Mouse (Mus musculus) left cerebral cortex, postnatal 25 days (tissue): ENCODE results near the gene Nbr1. TPM values are rescaled to one million over a fixed set of nuclear protein-coding genes. Genes with fewer than 3 reads are reported as not detected.
A peak's percentile ranks its signal among the peaks of the same experiment; 100 is the strongest.

ENCODE experiments used
- DNase-seq, 2 experiments: peaks; one replicate each; pipeline ENCODE4 v3.0.0; 2022; ENCODE audit warnings: low spot score in 2 of 2, mixed read lengths in 1 of 2
- intact Hi-C: fragments of 180-260 bp; cut with DNase I; formaldehyde crosslinking; loops from one replicate; pipeline ENCODE4 v1.15.1; 2025
- total RNA-seq, 2 experiments: library from RNA; stranded (reverse); gene quantifications; 2 replicates each; pipeline ENCODE4 v1.2.3; 2021

The Nbr1 gene
- 100 to 1,000 TPM; 127 to 130 TPM for total RNA-seq

GRCm38 (mm10) chr11:101551751-101552475, at the start of gene Nbr1, which contains the start of gene Brca1:
Gene Nbr1, plus strand, starts transcription at chr11:101552149.
Gene Brca1, minus strand, starts transcription at chr11:101551955.
- peak; percentile 96 for DNase-seq
- intact Hi-C loops, result loop anchor here (2.0 kb wide), 1 partner anchor 85 kb away; the partner anchor contains the start of gene Vat1

- intact Hi-C loops, result no loop called here
- no peak for DNase-seq
Observed at GRCm38 (mm10) chr11:101506269-101506780, 45.6 kb upstream of the Nbr1 start.

GRCm38 (mm10) chr11:101507090-101507489, 44.9 kb upstream of the Nbr1 start:
- no peak for DNase-seq
- intact Hi-C loops, result no loop called here

- intact Hi-C loops, result loop anchor here (5.0 kb wide), 1 partner anchor 47 kb away; no protein-coding TSS in a partner anchor
- DNase-seq, result peak in 1 of 2 experiments; percentile 9
Observed at GRCm38 (mm10) chr11:101518937-101519336, 33.0 kb upstream of the Nbr1 start.

GRCm38 (mm10) chr11:101519364-101519763, 32.6 kb upstream of the Nbr1 start:
- intact Hi-C loops, result loop anchor here (5.0 kb wide), 1 partner anchor 47 kb away; no protein-coding TSS in a partner anchor
- DNase-seq, result no peak

GRCm38 (mm10) chr11:101524446-101524845, 27.5 kb upstream of the Nbr1 start:
- DNase-seq, result no peak
- intact Hi-C loops, result no loop called here

GRCm38 (mm10) chr11:101525056-101525455, 26.9 kb upstream of the Nbr1 start:
- intact Hi-C loops, result no loop called here
- DNase-seq, result no peak

- intact Hi-C loops, result no loop called here
- DNase-seq, result peak; percentile 23 to 42
Observed at GRCm38 (mm10) chr11:101525936-101526595, 25.9 kb upstream of the Nbr1 start.

GRCm38 (mm10) chr11:101526686-101527085, 25.3 kb upstream of the Nbr1 start:
- DNase-seq, result no peak
- intact Hi-C loops, result no loop called here

GRCm38 (mm10) chr11:101543533-101543932, 8.4 kb upstream of the Nbr1 start:
- DNase-seq, result peak in 1 of 2 experiments; percentile 34

GRCm38 (mm10) chr11:101544132-101544531, 7.8 kb upstream of the Nbr1 start:
- intact Hi-C loops, result loop anchor here (2.0 kb wide), 1 partner anchor 75 kb away; no protein-coding TSS in a partner anchor

More at GRCm38 (mm10) chr11:101543533-101543932, 8.4 kb upstream of the Nbr1 start:
- intact Hi-C loops, result no loop called here

GRCm38 (mm10) chr11:101548526-101548925, 3.4 kb upstream of the Nbr1 start:
- no peak for DNase-seq
- intact Hi-C loops, result no loop called here

More at GRCm38 (mm10) chr11:101544132-101544531, 7.8 kb upstream of the Nbr1 start:
- peak in 1 of 2 experiments; percentile 62 for DNase-seq

- intact Hi-C loops, result loop anchor here (2.0 kb wide), 1 partner anchor 86 kb away; the partner anchor contains the start of gene Vat1
- DNase-seq, result peak; percentile 98 to 100
Observed at GRCm38 (mm10) chr11:101552476-101553300, 739 bp downstream of the Nbr1 start.

- DNase-seq, result no peak
- intact Hi-C loops, result loop anchor here (2.0 kb wide), 1 partner anchor 87 kb away; the partner anchor contains the start of gene Vat1
Observed at GRCm38 (mm10) chr11:101553354-101553930, 1.5 kb downstream of the Nbr1 start.

- intact Hi-C loops, result no loop called here
- no peak for DNase-seq
Observed at GRCm38 (mm10) chr11:101556541-101556940, 4.6 kb downstream of the Nbr1 start.

GRCm38 (mm10) chr11:101556954-101557353, 5.0 kb downstream of the Nbr1 start:
- intact Hi-C loops, result no loop called here
- no peak for DNase-seq

- intact Hi-C loops, result no loop called here
- peak; percentile 25 to 56 for DNase-seq
Observed at GRCm38 (mm10) chr11:101562391-101562790, 10.4 kb downstream of the Nbr1 start.

GRCm38 (mm10) chr11:101568421-101568820, 16.5 kb downstream of the Nbr1 start:
- DNase-seq, result no peak
- intact Hi-C loops, result no loop called here

- no peak for DNase-seq
- intact Hi-C loops, result loop anchor here (10.0 kb wide), 1 partner anchor 159 kb away; the partner anchor contains the start of gene Dhx8
Observed at GRCm38 (mm10) chr11:101576116-101576515, 24.2 kb downstream of the Nbr1 start.
